Mouse (Mus musculus) ES-E14 (cell line): ENCODE results near the gene Sel1l3. TPM values are rescaled to one million over a fixed set of nuclear protein-coding genes. Genes with fewer than 3 reads are reported as not detected.

ENCODE experiments used
- DNase-seq: peaks from one replicate; pipeline ENCODE4 v3.0.0-alpha.2; 2013; ENCODE audit warnings: low read depth, low spot score
- H3K27ac ChIP-seq: 2 replicates; pipeline ENCODE4 v1.5.1; 2012; ENCODE audit warnings: low read depth, mild to moderate bottlenecking, low read length, moderate library complexity, mixed read lengths; ENCODE audit not compliant: poor library complexity, insufficient read depth, severe bottlenecking
- H3K36me3 ChIP-seq: 2 replicates; pipeline ENCODE4 v1.6.1; 2012; ENCODE audit warnings: mild to moderate bottlenecking, low read length, moderate library complexity, mixed read lengths; ENCODE audit not compliant: control insufficient read depth, poor library complexity, insufficient read depth, severe bottlenecking
- H3K4me1 ChIP-seq, 2 experiments: fragments of 150-350 bp in 1 of 2; sonication (generic) in 1 of 2; 2 replicates each; pipeline ENCODE4 v1.6.1; 2012; ENCODE audit warnings: low read length in 2 of 2, mild to moderate bottlenecking in 1 of 2, mixed read lengths in 1 of 2; ENCODE audit not compliant: control insufficient read depth in 2 of 2, insufficient read depth in 2 of 2, poor library complexity in 1 of 2
- H3K4me3 ChIP-seq, 2 experiments: fragments of 150-350 bp in 1 of 2; sonication (generic) in 1 of 2; 2 replicates each; pipeline ENCODE4 v1.5.1; 2012; ENCODE audit warnings: low read length in 2 of 2, low read depth in 1 of 2, mild to moderate bottlenecking in 1 of 2, mixed read lengths in 1 of 2; ENCODE audit not compliant: insufficient read depth in 1 of 2, poor library complexity in 1 of 2, severe bottlenecking in 1 of 2
- H3K9ac ChIP-seq: 2 replicates; pipeline ENCODE4 v1.6.1; 2012; ENCODE audit warnings: low read depth, mild to moderate bottlenecking, low read length, mixed read lengths; ENCODE audit not compliant: poor library complexity, insufficient read depth, severe bottlenecking
- H3K9me3 ChIP-seq: fragments of 150-350 bp; sonication (generic); 2 replicates; pipeline ENCODE4 v1.6.1; 2012; ENCODE audit warnings: low read depth, mild to moderate bottlenecking, low read length; ENCODE audit not compliant: control insufficient read depth, insufficient read depth
- CHD2 ChIP-seq: IDR thresholded peaks from 2 replicates; pipeline ENCODE4 v1.6.1; 2014; ENCODE audit warnings: mild to moderate bottlenecking, low read depth, low read length, inconsistent platforms
- HCFC1 ChIP-seq: IDR thresholded peaks from 2 replicates; pipeline ENCODE4 v1.6.1; 2012; ENCODE audit warnings: low read length, inconsistent platforms, borderline replicate concordance; ENCODE audit not compliant: insufficient read depth
- MAFK ChIP-seq: IDR thresholded peaks from 2 replicates; pipeline ENCODE4 v1.6.1; 2014; ENCODE audit warnings: mild to moderate bottlenecking, low read depth, low read length, inconsistent platforms; ENCODE audit not compliant: insufficient read depth
- ZC3H11A ChIP-seq: IDR thresholded peaks from 2 replicates; pipeline ENCODE4 v1.6.1; 2012; ENCODE audit warnings: low read depth, mild to moderate bottlenecking, inconsistent platforms, low read length, borderline replicate concordance
- ZNF384 ChIP-seq: IDR thresholded peaks from 2 replicates; pipeline ENCODE4 v1.6.1; 2012; ENCODE audit warnings: low read depth, low read length, inconsistent platforms
- in situ Hi-C, 2 experiments: fragments of 600-800 bp; cut with MboI; formaldehyde crosslinking; loops; one replicate each; pipeline ENCODE4 v1.15.1; 2025; ENCODE audit warnings: low sequenced_read_pairs in 2 of 2, inconsistent platforms in 1 of 2; ENCODE audit not compliant: unreplicated experiment in 2 of 2
- total RNA-seq: library from RNA; depleted of rRNA; stranded (reverse); fragments of 300-350 nt; gene quantifications from 2 replicates; pipeline ENCODE4 v1.2.3, GENCODE M21; 2012

Gene Sel1l3
- total RNA-seq, 1 experiment: 1.3 TPM

GRCm38 (mm10) chr5:53254821-53255220 lies 41.1 kb upstream of the Sel1l3 start:
- no peaks in the 10 kb centered on the region for H3K36me3 ChIP-seq
- H3K27ac ChIP-seq: no peak overlapping the region
- no peaks in the 10 kb centered on the region for H3K9me3 ChIP-seq
- in situ Hi-C loops: no loop called here
- no peak for DNase-seq
- peaks cover 3 to 7% of the 10 kb centered on the region in 2 experiments; a peak in 3 of 4 replicates for H3K4me1 ChIP-seq
- no peak for TF ChIP-seq MAFK
- TF ChIP-seq HCFC1: no peak
- TF ChIP-seq ZC3H11A: no peak
- no peak for TF ChIP-seq ZNF384
- no peak for TF ChIP-seq CHD2
- H3K9ac ChIP-seq: no peak overlapping the region
- no peak overlapping the region for H3K4me3 ChIP-seq

- Histone ChIP-seq H3K4me3 (no peak overlapping the region), H3K9ac (no peak overlapping the region), H3K27ac (no peak overlapping the region), H3K36me3 (no peaks in the 10 kb centered on the region), H3K4me1 (peaks cover 3 to 7% of the 10 kb centered on the region in 2 experiments; a peak in 3 of 4 replicates), H3K9me3 (no peaks in the 10 kb centered on the region)
- DNase-seq: no peak
- in situ Hi-C loops: no loop called here
- TF ChIP-seq CHD2 (no peak), MAFK (no peak), HCFC1 (no peak), ZNF384 (no peak), ZC3H11A (no peak)
Measured at GRCm38 (mm10) chr5:53254154-53254553, 40.4 kb upstream of the Sel1l3 start.

GRCm38 (mm10) chr5:53249431-53250061 lies 35.8 kb upstream of the Sel1l3 start:
- no peaks in the 10 kb centered on the region for H3K9me3 ChIP-seq
- no peaks in the 10 kb centered on the region for H3K4me1 ChIP-seq
- H3K27ac ChIP-seq: no peak overlapping the region
- H3K36me3 ChIP-seq: no peaks in the 10 kb centered on the region
- no peak overlapping the region for H3K9ac ChIP-seq
- in situ Hi-C loops: no loop called here
- no peak for DNase-seq
- TF ChIP-seq ZNF384 (no peak), ZC3H11A (no peak), HCFC1 (no peak), CHD2 (no peak), MAFK (no peak)
- no peak overlapping the region for H3K4me3 ChIP-seq

GRCm38 (mm10) chr5:53248499-53248898 lies 34.8 kb upstream of the Sel1l3 start:
- H3K4me3 ChIP-seq: no peak overlapping the region
- H3K9ac ChIP-seq: no peak overlapping the region
- H3K9me3 ChIP-seq: no peaks in the 10 kb centered on the region
- DNase-seq: no peak
- in situ Hi-C loops: no loop called here
- no peaks in the 10 kb centered on the region for H3K36me3 ChIP-seq
- TF ChIP-seq ZC3H11A (no peak), ZNF384 (no peak), MAFK (no peak), CHD2 (no peak), HCFC1 (no peak)
- H3K4me1 ChIP-seq: no peaks in the 10 kb centered on the region
- no peak overlapping the region for H3K27ac ChIP-seq

- H3K27ac ChIP-seq: no peak overlapping the region
- in situ Hi-C loops: no loop called here
- H3K9ac ChIP-seq: no peak overlapping the region
- H3K36me3 ChIP-seq: no peaks in the 10 kb centered on the region
- TF ChIP-seq ZC3H11A (no peak), MAFK (no peak), HCFC1 (no peak), ZNF384 (no peak), CHD2 (no peak)
- H3K9me3 ChIP-seq: no peaks in the 10 kb centered on the region
- DNase-seq: no peak
- no peak overlapping the region for H3K4me3 ChIP-seq
- H3K4me1 ChIP-seq: peaks cover 0 to 2% of the 10 kb centered on the region in 2 experiments; a peak in 1 of 4 replicates
Measured at GRCm38 (mm10) chr5:53243933-53244332, 30.2 kb upstream of the Sel1l3 start.
